Mouse (Mus musculus): ENCODE measurements around the gene Olfr620.

The Olfr620 gene

DNA sequence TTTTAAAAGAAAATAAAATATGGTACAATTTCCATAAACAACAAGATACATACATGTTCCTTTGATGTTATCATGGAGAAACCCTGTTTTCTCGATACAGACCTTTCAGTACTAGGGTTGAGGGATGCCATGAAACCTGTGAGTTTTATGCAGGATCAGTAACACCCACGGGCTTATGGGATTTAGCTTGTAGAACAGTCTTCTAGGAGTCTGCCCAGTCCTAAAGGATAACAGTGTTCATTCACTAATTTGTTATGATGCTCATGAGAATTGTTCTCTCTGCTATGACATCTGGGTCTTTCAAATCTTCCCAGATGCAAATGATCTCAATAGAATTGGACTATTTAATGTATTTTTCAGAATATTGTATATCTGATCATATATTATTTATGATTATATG is at the start of gene Olfr620:
Olfr620 (minus strand) TSS at position 101 of the 400 bp plus-strand sequence.
- no peak for DNase-seq (ENCODE audit: low read depth, low spot score)

DNA sequence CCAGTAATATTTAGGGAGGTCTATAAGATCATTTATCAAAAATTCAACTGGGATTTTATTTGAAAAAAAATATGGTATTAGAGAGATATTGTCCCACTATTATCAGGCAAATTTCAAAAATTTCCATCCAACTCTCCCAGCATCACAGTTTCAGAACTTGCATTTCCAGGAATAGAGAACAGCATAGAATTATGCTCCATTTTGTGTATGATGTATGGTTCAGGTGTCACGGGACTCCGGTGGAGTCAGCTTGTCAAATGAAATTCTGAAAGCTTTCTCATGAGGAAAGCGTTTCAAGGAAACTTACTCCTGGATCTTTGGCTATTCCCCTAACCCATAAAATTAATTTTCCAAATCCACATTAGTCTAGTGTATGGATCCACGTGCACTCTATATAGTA is 31.7 kb upstream of the Olfr620 start:
- DNase-seq (ENCODE audit: low read depth, low spot score): no peak

DNA sequence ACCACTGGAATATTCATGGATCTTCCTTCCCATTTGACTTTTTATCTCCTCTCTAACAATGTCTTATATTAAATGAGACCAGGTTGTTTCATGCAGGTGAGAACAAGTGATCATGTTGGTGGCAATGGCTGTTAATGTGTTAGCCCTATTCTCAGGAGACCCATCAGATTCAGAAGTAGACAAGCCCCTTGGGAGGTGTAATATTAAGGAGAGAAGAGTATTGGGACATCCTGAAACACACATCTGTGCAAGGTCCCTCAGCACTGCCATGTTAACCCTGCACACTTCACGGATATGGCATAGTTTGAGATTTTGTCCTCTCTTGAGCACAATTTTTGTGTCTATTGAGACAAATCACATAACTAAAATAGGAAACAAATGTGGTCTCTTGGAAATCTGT is 30.3 kb upstream of the Olfr620 start, which contains the start of gene Olfr622:
Olfr622 (minus strand) TSS at position 101 of the 400 bp plus-strand sequence.
- no peak for DNase-seq (ENCODE audit: low read depth, low spot score)

DNA sequence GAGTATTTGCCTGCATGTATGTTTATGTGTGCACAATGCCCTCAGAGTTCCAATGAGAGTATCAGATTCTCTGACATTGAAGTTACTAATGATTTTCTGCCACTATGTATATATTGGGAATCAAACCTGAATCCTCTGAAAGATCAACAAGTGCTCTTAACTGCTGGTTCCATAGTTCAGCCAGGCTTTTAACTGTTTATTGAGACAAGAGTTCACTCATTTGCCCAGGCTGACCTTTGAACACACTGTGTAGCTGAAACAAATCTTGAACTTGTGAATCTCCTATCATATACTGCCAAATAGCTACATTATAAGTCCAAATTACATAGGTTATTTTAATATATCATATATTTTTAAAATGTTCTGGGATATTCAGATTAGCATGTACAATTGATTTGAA is 24.5 kb upstream of the Olfr620 start:
- DNase-seq (ENCODE audit: low read depth, low spot score): no peak

DNA sequence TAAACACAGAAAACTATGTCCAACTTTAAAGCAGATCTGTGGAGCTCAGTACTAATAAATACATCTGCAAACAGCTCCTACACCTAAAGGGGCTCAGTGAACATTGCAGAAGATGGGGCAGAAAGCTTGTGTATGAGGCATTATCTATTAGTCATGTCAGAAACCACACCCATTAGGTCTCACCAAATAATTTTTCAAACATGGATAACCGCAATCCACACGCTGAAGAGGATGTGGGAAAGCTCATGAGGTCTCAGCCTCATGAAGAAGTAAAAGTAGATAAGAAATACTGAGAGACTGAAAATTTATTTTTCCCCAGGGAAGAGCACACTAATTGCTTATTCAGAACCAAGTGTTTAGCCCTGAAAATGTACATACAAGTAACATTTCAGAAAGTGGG is 4.9 kb downstream of the Olfr620 start:
- no peak for DNase-seq (ENCODE audit: low read depth, low spot score)

DNA sequence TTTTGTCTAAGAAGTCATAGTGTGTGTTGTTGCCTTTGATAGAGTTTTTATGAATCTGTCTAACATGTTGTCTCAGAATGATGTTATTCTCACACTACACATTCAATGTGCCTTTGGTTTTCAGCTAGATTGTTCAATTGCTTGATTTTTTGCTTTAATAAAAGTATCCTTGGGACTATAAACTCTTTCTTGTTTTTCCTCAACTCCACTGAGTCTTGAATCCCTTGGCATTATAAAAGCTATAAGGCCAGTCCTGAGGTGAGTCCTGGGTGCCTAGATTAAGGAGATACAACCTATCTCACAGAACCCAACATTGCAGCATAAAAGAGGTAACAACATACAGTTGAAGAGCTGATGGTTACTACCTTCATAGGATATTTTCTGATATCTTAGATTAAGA is 12.1 kb downstream of the Olfr620 start, which contains the start of gene Olfr619:
Olfr619 (plus strand) TSS at position 301 of the 400 bp plus-strand sequence.
- DNase-seq (ENCODE audit: low read depth, low spot score): no peak

DNA sequence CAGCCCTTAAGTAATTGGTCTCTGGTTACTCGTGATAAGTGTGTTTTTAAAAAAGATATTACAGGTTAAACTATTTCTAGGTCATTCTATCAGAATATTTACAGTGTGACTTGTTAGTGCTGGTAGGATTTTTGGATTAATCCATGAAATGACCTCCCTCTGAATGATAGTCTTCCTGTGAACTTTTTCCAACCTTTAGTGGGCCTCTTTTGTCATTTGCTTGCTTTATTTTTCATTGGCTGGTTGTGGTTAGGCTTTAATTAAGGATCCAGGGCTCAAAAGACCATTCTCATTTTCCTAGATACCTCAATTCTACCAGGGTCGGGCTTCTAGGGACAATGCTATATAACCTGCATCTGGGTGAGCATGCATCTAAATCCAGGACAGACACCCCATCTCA is 22.5 kb downstream of the Olfr620 start, which contains the start of gene Olfr618:
Olfr618 (plus strand) TSS at position 301 of the 400 bp plus-strand sequence.
- DNase-seq (ENCODE audit: low read depth, low spot score): no peak

DNA sequence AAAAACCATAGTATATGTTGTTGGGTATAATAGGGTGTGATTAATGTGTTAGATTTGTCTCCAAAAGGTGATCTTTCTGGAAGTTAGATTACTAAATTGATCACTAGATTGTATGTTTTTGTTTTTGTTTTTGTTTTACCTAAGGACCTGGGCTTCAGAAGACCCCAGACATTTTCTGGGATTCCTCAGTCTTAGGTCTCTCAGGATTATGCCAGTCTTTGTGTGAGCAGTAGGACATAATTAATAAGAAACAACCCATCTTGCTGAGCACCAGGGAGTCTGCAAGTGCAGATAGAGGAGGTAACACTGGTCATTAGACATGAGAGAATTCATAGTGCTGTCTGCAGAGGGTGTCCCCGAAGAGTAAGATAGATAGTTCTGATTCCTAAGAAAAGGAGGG is 39.6 kb downstream of the Olfr620 start, which contains the start of gene Olfr617:
Olfr617 (plus strand) TSS at position 301 of the 400 bp plus-strand sequence.
- no peak for DNase-seq (ENCODE audit: low read depth, low spot score)

DNA sequence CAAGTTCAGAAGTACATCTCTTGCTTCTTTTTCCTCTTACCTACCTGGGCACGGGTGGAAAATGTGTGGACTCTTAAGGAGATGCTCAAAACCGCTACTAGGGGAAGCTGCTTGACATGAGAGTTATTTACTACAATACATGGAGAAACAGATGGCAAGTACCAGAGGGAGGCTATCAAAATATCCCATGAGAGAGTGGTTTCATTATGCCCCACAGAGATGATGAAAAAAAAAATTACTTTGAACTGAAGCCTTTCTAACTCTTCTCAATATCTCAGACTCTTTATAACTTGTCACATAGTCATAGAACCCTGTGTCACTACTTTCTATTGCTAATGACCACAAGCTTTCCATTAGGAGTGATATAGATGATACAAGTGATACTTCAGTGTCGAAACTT is 43.3 kb downstream of the Olfr620 start, which contains the start of gene Olfr616:
Olfr616 (minus strand) TSS at position 101 of the 400 bp plus-strand sequence.
- no peak for DNase-seq (ENCODE audit: low read depth, low spot score)

DNA sequence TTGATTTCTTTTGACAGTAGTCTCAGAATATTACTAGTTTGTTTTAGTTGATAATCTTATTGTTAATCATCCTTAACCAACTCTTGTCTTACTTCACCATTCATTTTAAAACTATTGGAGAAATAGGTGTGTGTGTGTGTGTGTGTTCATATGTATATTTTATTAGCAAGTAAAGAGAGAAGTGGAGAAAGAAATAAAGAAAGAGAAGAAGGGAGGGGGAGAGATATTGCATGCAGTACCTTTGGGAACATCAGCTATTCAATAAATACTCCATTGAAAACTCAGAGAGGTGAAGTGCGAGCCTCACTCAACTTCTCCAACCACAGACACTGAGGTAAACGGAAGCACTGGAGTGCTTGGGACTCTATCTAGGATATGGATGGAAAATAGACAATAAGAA is 56.6 kb downstream of the Olfr620 start, which contains the start of gene Olfr615:
Olfr615 (plus strand) TSS at position 301 of the 400 bp plus-strand sequence.
- no peak for DNase-seq (ENCODE audit: low read depth, low spot score)
